Mouse (Mus musculus): ENCODE data around the gene Trak2.
"Not testable (repeated sequence)": the region's sequence is repeated elsewhere in the genome, so short reads cannot be mapped to it uniquely, and the experiment has no call there.

The Trak2 gene

DNA sequence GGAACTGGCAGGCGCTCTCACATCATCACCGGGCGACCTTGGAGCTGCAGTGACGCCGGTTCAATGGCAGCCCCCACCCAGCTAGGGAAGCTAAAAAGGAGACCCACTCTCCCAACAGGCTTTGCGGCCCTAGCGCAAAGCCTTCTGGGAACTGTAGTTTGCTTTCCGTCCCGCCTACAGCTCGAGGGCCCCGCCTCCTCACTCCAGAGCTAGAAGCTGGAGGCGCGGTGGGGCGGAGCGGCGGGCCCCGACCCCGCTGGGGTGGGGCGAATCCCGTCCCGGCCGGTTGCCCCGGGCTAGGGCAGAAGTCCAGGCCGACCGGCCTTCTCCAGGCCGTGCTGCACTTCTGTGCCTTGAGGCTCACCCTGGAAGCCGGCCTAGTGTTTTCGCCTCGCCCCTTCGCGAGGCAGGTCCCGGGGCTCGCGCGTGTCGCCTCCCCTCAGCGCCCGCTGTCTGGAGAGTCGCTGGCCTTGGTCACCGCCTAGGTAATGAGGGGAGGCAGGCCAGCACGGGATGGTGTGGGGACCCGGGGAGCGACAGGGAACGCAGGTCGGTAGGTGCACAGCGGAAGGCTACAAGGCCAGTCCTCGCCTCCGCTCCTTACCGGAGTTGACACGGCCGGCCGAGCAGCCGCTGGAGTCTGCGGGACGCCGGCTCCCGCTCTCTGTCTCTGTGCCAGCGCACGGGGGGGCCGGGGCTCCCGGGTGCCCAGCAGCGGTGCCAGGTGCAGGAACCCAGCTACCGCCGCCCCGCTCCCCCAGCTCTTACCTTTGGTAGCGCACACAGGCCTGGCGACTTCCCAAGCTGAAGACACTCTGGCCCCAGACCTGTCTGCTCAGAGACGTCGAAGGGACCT, at the start of gene Trak2, which contains the start of gene Stradb:
Gene Trak2 (minus strand): TSS at position 65 of the 856 bp plus-strand sequence.
Gene Stradb (plus strand): TSS at position 157 of the 856 bp plus-strand sequence.
- peak; percentile 97 for DNase-seq (ENCODE audit: low read depth, low spot score)

DNA sequence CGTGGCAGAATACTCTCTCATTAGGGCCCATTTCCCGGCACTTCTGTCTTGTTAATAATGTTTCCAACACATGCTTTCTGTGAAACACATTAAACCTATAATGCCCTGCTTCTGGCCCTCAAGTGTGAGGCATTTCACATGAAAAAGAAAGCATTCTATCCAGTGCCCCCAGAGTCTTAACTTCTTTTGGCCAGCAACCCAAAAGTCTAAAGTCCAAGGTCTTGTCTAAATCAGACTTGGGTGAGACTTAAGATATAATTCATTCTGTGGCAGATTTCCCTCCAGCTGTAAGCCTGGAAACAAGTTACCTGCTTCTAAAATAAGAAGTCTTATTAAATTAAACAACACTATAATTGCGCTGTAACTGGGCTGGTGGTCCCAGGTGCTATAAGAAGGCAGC, 48.3 kb upstream of the Trak2 start:
- DNase-seq (ENCODE audit: low read depth, low spot score), result no peak

DNA sequence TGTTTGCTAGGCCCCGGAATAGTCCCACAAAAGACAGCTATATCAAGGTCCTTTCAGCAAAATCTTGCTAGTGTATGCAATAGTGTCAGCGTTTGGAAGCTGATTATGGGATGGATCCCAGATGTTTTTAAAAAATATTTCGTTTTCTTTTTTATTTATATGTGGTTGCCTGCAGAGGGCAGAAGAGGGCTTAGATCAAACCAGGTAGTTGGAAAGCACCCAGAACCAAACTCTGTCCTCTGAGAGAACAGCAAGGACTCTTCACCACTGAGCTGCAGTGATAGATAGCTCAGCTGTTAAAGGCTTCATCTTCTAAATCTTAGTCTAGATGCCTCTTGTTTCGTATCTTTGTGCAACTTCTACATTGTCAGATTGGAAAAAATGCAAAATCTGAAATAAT, 36.0 kb upstream of the Trak2 start:
- no peak for DNase-seq (ENCODE audit: low read depth, low spot score)

DNA sequence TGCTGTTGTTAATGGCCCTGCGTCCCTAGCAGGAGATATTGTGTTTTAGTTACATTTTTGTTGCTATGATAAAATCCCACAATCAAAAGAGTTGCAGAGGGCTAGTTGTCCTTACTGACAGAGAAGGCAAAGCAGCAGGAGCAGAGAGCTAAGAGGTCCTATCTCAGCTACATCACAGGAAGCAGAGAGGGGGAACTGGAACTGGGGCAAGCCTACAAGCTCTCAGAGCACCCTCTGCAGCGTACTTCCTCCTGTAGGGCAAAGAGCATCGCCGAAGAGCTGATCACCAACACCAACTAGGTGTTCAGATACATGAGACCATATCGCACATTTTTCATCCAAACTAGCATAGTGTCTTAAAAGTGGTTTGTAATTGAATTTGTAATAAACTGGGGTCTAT, 22.1 kb upstream of the Trak2 start:
- DNase-seq (ENCODE audit: low read depth, low spot score), result no peak

DNA sequence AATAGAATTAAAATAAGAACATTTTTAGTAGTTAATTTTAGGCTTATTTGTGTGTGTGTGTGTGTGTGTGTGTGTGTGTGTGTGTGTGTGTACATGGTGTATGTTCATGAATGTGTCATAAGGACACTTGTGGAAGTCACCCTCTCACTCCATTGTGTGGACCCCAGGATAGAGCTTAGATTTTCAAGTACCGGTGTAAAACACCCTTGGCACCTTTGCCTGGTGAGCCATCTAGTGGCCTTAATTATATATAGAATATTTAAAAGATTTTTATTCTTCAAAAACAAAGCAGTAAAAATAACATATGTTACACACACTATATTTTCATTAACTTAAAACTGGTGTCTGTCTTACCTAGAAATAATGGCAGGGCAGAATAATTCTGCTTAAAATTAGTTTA, 20.5 kb upstream of the Trak2 start:
- no peak for DNase-seq (ENCODE audit: low read depth, low spot score)

DNA sequence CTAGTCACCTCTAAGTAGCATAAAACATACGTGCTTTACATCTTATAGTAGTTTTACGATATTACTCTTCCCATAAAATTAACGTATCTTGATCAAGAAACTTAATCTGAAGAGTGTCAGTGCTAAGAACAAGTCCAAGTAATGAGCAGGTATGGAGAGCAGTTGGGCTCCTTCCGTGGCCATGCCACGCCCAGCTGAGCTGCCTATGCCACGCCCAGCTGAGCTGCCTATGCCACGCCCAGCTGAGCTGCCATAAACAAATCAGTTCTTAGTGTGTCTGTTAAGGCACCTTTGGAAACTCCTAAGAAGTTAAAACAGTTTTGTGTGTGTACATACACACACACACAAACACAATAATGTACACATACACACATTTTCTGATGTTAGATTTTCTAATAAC, 19.9 kb upstream of the Trak2 start:
- DNase-seq (ENCODE audit: low read depth, low spot score), result no peak

DNA sequence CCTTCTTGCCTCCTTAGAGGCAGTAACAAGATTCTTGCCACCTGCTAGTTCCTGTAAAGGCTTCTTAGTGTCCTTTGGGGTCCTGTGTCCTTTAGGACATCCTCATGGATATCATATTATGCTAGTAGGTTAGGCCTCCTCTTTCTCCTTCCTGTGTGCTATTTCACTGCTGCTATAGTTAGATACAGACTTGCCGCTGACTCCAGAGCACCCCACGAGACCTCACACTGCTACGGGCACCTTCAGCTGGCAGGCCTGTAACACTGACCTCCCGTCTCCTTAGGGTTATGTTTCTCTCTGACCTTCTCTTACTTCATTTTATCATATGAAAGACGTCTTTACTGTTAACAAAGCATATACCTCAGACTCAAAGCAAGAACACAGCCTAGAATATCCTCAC, 11.4 kb upstream of the Trak2 start:
- DNase-seq (ENCODE audit: low read depth, low spot score), result no peak

DNA sequence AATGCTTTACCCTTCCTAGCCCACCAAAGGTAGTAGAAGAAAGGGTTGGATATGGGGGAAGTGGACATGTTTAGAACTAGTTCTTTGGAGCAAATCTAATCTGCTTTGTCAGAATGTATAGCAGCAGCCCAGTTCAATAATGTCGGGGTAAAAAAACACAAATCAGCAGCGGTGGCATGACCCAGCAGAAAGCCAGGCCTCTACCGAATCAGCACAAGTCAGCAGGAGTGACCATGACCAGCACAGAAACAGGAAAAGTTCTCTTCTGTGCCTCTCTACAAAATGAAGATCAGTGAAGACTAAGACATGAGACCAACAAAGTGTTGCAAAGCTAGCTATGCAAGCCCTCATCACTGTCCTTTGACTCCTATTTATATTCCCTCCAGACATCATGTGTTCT, 9.0 kb upstream of the Trak2 start:
- no peak for DNase-seq (ENCODE audit: low read depth, low spot score)

DNA sequence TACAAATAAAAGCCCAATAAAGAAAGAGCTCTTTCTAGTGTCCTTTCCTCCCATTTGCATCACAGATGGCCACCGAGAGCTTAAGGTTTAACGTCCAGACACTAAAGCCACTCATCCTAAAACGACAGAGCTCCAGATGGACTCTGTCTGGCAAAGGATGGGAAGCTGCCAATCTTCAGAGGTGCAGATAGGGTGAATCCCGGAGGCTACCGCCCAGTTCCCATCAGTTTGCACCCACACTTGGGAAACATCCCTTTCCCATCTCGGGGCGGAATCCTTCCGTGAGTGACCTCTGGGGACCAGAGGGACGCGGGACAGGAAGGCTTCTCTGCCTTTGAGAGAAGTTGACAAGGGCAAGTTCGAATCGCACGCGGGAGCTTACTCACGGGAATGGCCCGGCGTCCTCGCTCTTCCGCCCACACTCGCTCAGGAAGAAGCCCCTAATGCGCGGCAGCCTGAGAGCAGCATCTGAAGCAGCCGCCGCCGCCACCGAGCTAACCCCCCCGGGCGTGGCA, 322 bp downstream of the Trak2 start:
- no peak for DNase-seq (ENCODE audit: low read depth, low spot score)

DNA sequence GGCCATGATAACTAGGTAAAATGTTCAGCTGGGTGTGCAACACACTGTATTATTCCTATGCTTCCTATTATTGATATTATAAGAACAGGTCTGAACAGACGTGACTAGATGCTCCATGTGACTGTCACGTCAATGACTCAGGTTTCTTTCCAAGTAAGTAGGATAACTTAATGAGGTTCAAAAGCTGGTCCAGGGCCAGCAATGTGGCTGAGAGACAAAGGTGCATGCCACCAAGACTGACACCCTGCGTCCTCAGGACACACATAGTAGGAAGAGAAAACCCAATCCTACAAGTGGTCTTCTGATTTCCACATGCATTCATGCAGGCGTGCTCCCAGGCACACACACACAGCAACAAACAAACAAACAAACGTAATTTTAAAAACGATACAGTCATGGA, 2.1 kb downstream of the Trak2 start:
- DNase-seq (ENCODE audit: low read depth, low spot score), result no peak

DNA sequence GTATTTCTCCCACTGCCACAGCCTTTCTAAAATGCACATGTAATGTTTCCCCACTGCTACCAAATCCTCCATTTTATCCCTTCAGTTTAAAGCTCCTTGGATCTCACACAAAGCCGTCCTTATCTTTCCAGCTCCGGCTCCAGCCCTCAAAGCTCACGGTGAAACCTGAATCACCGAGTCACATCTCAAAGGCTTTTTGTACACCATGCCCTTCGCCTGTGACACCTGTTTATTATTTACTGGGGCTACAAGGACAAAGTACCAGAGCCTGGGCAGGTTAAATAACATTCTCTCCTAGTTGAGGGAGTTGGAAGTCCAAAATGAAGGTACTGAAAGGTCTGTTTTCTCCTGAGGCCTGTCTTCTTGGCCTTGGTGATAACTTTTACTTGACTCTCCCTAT, 3.2 kb downstream of the Trak2 start:
- DNase-seq (ENCODE audit: low read depth, low spot score), result no peak

DNA sequence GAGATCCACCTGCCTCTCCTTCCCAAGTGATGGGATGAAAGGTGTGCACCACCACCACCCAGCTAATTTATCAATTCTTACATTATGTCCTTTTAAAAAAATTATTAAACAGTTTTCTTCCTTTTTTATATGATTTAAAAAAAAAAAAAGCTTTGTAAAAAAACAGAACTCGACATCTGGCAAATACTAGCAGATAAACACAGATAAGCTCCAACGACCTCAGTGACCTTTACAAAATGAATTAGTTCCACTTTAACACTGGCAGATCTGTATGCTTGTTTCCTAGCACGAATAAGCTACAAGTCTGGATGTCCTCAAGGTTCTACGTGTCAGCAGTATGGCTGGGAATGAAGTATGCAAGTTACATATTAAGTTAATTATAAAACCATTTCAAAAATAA, 5.7 kb downstream of the Trak2 start:
- no peak for DNase-seq (ENCODE audit: low read depth, low spot score)

DNA sequence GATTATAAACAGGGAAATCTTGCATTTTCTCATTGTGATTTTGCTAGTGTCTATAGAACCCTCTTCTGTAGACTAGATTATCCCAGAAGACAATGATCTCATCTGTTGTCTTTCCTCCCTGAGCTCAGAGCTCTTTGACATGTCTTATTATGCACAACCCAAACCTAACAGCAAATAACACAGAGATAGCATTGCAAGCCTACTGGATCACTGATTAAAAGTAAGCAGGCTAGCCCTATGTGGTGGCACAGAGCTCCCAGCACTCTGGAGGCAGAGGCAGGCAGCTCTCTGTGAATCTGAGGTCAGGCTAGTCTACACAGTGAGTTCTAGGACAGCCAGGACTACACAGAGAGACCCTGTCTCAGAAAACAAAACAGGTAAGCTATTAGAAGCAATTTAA, 10.4 kb downstream of the Trak2 start:
- no peak for DNase-seq (ENCODE audit: low read depth, low spot score)

DNA sequence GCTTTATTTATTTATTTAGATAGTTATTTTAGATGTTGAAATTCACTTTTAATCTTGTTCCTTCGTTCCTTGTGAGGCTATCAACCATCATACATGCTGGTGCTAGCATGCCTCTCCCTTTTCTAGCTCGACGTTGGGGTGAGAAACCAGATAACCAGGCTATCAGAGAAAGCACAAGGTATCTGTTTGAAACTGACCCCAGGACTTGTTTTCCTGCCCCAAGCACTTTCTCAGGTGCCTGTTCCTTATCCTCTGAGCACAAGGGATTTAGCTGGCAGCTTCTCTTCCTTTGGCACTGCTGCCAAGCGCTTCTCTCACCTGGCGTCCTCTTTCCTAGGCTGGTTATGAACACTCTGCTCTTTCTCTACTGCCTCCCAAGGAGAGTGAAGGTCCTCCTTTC, 10.8 kb downstream of the Trak2 start:
- DNase-seq (ENCODE audit: low read depth, low spot score), result no peak

DNA sequence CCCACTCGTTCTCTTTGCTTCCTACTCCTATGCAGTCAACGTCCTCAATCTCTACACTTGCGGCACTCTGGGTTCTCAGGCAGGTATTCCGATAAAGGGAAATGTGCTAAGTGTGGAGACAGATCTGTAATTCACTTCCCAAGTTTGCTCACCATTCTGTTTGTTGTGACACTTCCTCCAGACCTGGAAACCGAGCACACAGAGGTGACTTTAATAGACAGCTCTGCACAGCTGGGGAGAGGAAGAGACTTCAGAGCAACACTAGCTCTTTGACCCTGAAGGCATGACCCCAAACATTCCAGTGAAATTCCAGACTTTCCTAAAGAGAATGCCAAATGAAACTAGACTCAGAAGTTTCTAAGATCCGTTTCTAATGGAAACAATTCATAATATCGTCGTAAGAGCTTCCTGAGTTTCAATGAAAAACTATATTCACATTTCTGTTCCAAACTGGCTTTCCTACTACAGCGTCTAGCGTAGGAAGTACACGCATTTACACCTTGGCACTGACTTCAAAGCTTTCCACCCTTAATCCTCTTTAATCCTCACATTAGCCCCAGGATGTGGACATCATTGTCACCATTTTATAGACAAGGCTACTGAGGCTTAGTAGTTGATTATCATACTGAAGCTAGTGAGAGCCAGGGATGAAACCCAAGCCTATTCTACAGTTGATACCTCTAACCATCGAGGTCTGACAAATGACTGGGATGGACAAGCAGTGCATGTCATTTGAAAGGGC, 11.9 kb downstream of the Trak2 start:
- DNase-seq (ENCODE audit: low read depth, low spot score), result peak; percentile 54

DNA sequence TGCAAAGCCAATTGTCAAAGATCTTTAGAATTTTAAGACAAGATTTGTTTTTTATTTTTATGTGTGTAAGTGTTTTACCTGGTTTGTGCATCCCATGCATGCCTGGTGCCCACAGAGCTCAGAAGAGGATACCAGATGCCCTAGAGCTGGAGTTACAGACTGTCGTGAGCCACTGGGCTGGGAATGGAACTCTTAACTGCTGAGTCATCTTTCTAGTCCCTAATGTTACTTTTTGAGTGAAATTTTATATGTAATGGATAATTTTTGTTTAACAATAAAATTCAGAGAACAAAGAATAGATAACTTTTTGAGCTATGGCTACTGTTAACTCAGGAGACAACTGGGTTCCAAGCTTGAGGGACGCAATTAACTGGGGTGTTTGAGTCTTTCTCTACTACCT, 13.5 kb downstream of the Trak2 start:
- no peak for DNase-seq (ENCODE audit: low read depth, low spot score)

DNA sequence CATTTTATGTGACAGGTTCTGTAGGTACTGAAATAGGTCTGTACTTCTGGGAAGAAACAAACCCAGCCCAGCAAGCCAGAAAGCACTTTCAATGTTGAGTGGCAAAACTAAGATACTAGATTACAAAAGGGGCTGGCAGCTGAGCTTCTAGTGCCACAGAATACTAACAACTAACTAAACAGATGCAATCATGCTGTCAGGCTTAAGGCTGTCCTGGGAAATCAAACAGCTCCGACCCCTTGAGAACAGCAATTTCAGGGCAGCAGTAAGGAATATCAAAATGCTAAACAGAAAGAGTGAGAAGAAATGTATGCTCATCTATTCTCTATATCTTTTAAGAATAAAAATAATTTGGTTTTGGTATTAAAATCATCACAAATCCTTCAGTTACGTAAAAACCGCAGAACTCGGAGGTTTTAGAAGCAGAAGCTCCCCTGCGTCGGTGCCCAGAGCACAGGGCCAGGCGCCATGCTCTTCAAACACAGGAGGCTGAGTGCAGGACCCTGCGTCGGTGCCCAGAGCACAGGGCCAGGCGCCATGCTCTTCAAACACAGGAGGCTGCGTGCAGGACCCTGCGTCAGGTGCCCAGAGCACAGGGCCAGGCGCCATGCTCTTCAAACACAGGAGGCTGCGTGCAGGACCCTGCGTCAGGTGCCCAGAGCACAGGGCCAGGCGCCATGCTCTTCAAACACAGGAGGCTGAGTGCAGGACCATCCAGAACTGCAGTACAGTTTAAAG, 14.3 kb downstream of the Trak2 start:
- DNase-seq (ENCODE audit: low read depth, low spot score), result not testable (repeated sequence)

DNA sequence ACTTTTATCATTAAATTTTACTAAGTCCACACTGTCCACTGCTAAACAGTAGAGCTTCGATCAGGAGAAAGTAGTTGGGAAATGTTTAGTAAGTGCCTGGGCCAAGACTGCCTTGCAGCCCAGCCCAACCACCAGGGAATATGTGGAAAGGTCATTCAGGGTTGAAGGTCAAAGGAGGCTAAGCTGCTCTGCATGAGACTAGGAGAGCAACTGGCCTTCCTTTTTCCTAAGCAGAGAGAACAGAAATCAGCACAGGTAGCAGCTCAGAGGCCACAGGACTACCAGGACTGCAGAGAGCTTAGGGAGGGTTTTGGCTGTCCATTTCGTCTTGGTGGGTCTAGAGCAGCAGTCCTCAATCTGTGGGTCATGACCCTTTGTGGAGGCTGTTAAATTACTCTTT, 15.3 kb downstream of the Trak2 start:
- no peak for DNase-seq (ENCODE audit: low read depth, low spot score)

DNA sequence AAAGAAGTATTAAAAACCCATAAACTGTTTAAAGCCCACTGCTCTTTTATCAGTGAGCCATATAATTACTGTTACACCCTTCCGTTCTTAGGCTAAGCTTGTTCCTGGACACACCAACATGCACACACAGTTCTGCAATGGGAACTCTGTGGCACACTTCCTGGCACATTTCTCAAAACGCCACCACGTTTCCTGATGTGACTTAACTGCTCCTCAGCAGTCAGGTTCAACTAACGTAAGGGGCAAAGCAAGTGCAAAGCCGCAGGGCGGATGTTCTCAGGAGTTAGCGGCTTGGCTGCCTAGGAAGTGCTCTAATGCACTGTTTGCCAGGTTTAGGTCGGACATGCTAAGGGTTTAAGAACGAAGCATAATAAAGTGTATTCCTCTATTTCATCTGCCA, 17.0 kb downstream of the Trak2 start:
- no peak for DNase-seq (ENCODE audit: low read depth, low spot score)

DNA sequence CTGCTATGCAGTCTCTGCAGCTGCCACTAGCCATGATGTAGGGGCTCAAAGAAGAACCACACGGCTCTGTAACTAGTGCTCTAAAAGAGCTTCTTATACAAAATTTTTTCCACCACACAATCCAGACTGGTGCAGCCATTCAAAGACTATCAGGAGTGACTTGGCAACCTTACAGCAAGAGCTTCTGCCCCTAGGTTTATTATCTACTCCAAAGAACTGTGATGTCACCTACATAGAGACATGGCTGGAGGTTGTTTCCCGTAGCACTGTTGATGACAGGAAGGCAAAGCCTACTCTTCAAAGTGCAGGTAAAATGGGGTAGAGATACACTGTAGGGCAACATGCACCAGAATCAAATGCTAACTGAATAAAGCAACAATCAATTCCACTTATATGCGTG, 17.5 kb downstream of the Trak2 start:
- DNase-seq (ENCODE audit: low read depth, low spot score), result no peak

DNA sequence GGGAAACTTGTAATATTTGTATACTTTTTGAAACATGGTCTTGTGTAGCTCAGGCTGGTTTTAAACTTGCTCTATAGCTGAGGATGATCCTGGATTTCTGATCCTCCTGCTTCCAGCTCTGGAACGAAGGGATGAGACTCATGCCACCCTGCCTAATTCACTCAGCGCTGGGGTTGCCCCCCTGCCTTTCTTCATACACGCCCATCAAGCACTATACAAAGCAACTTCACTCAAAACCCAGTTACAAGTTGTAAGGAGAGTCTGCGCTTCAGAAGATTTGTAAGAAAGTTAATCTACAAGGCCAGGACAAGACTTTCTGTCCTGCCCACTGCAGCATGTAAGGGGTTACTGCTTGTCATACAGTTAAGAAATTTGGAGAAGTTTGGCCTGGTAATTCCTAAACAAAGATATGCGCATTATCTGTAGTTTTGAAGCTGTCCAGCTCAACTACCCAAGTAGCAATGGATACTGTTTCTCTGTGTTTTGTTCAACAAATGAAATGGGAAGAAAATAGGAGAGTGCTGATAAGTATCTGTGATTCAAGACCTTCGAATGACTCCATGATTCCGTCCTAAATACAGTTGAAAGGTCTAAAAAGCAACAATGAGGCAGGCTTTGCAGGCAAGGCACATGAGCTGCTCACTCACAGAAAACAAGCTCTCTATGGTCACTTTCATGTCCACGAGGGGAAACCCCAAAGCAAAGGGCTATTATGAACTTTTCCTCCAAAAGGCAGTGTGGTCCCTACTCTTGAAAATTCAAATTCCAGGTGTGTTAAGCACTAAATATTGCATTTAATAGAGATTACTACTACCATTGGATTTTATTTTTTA, 18.4 kb downstream of the Trak2 start:
- no peak for DNase-seq (ENCODE audit: low read depth, low spot score)
